Mouse (Mus musculus): ENCODE results near the gene Gm17359. TPM values are rescaled to one million over a fixed set of nuclear protein-coding genes. Genes with fewer than 3 reads are reported as not detected.

Gene Gm17359
- polyA plus RNA-seq, 1 experiment from 2014 or later, result 0.17 TPM

DNA sequence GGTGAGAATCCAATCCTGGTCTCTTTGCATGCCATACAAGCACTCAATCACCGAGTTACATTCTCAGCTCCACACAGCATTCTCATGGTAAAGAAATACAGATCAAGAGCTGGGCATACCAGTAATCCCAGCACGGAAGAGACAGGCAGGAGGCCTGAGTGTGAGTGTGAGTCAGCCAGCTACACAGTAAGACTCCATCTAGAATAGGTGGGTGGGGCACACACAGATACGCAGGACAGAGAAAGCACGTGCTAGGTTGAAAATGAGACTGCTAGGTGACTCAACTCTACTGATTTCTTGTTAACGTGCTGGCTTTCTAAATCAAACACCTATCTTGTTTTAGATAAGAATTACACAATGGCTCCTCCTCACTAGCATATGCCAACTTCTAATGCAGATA, 153.6 kb downstream of the Gm17359 start:
- no peak overlapping the region for H3K4me2 ChIP-seq (ENCODE audit: low read length)
- H3K27me3 ChIP-seq (replicated peaks; ENCODE audit: control insufficient read depth, insufficient read depth, low read length), result no peaks in the 10 kb centered on the region
- H3K4me3 ChIP-seq (ENCODE audit: low read depth, low read length), result no peak overlapping the region
- DNase-seq (ENCODE audit: low spot score) (no peak), ATAC-seq (no peak)
- 95% methylated on average over 5 of the region's 5 CpGs for WGBS
- peaks cover 61% of the 10 kb centered on the region for H3K36me3 ChIP-seq (ENCODE audit: control insufficient read depth, insufficient read depth, low read length)
- H3K9me3 ChIP-seq (replicated peaks; ENCODE audit: control insufficient read depth, low read length), result no peaks in the 10 kb centered on the region
- H3K27ac ChIP-seq (ENCODE audit: low read depth, low read length), result no peak overlapping the region
- no peaks in the 10 kb centered on the region for H3K4me1 ChIP-seq (ENCODE audit: control insufficient read depth, insufficient read depth, low read length)
- no peak overlapping the region for H3K9ac ChIP-seq (ENCODE audit: low read length)

DNA sequence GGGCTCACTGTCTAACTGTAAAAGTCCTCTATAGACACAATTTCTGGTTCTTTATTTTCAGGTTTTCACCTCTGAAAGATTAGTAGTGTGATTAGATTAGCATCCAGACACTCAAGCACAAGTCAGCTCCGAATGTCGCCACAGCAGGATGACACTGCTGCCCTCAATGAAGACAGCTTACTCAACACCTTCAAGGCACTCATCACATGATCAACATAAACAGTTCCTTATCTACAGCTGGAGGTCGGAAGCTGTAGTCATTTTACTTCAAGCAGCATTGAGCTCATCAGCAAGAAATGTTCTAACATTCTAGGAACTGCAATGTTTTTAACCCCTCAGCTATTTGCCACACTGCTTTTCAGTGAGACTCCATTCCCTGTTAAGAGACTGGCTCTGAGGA, 155.2 kb downstream of the Gm17359 start:
- ATAC-seq, result no peak
- no peaks in the 10 kb centered on the region for H3K27me3 ChIP-seq (replicated peaks; ENCODE audit: control insufficient read depth, insufficient read depth, low read length)
- no peak overlapping the region for H3K27ac ChIP-seq (ENCODE audit: low read depth, low read length)
- H3K9me3 ChIP-seq (replicated peaks; ENCODE audit: control insufficient read depth, low read length), result no peaks in the 10 kb centered on the region
- no peak overlapping the region for H3K9ac ChIP-seq (ENCODE audit: low read length)
- DNase-seq (ENCODE audit: low spot score), result no peak
- H3K4me3 ChIP-seq (ENCODE audit: low read depth, low read length), result no peak overlapping the region
- H3K4me1 ChIP-seq (ENCODE audit: control insufficient read depth, insufficient read depth, low read length), result no peaks in the 10 kb centered on the region
- peaks cover 55% of the 10 kb centered on the region for H3K36me3 ChIP-seq (ENCODE audit: control insufficient read depth, insufficient read depth, low read length)
- 92% methylated on average over 3 of the region's 3 CpGs for WGBS
- no peak overlapping the region for H3K4me2 ChIP-seq (ENCODE audit: low read length)

DNA sequence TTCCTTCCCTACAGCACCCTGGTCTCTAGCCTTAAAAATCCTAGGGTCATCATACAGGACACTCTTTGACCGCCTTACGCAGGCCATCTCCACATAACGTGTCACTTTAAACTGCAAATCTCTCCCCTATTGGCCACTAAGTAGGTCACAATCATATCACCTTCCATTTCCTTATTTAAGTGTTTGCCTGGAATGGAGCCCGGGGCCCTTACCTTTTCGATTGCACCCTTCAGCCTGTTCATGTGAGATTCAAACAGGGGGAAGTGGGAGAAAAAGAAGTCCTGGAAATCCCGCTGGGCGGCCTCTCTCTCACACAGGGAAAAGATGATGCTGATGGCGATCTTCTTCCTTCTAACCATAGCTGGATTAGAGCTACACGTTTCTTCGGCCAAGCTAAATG, 156.6 kb downstream of the Gm17359 start:
- no peak for DNase-seq (ENCODE audit: low spot score)
- Histone ChIP-seq H3K36me3 (ENCODE audit: control insufficient read depth, insufficient read depth, low read length) (peaks cover 41% of the 10 kb centered on the region), H3K27me3 (replicated peaks; ENCODE audit: control insufficient read depth, insufficient read depth, low read length) (no peaks in the 10 kb centered on the region), H3K4me1 (ENCODE audit: control insufficient read depth, insufficient read depth, low read length) (no peaks in the 10 kb centered on the region), H3K9me3 (replicated peaks; ENCODE audit: control insufficient read depth, low read length) (no peaks in the 10 kb centered on the region), H3K9ac (ENCODE audit: low read length) (no peak overlapping the region), H3K4me3 (ENCODE audit: low read depth, low read length) (no peak overlapping the region), H3K4me2 (ENCODE audit: low read length) (no peak overlapping the region), H3K27ac (ENCODE audit: low read depth, low read length) (no peak overlapping the region)
- no peak for ATAC-seq
- 96% methylated on average over 10 of the region's 10 CpGs for WGBS

DNA sequence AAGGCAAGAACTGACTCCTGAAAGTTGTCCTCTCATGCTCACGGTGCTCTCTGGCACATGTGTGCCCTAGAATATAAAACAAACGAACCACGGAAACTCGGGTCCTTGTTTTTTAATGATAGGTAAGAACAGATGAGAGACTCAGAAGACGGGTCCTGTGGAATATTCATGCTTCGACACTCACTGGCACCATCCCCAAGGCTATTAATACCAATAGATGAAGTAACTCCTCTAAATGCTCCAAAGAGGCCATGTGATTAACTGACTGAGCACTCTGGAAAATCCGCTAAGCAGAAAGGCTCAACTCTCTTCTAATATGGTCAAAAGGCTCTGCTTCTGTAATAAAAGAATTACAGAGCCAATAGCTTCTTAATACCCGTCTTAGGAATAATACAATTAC, 157.6 kb downstream of the Gm17359 start:
- no peaks in the 10 kb centered on the region for H3K27me3 ChIP-seq (replicated peaks; ENCODE audit: control insufficient read depth, insufficient read depth, low read length)
- H3K27ac ChIP-seq (ENCODE audit: low read depth, low read length), result no peak overlapping the region
- no peak overlapping the region for H3K9ac ChIP-seq (ENCODE audit: low read length)
- 76% methylated on average over 8 of the region's 8 CpGs for WGBS
- no peak overlapping the region for H3K4me2 ChIP-seq (ENCODE audit: low read length)
- DNase-seq (ENCODE audit: low spot score) (no peak), ATAC-seq (no peak)
- H3K4me1 ChIP-seq (ENCODE audit: control insufficient read depth, insufficient read depth, low read length), result no peaks in the 10 kb centered on the region
- no peak overlapping the region for H3K4me3 ChIP-seq (ENCODE audit: low read depth, low read length)
- H3K36me3 ChIP-seq (ENCODE audit: control insufficient read depth, insufficient read depth, low read length), result peaks cover 34% of the 10 kb centered on the region
- H3K9me3 ChIP-seq (replicated peaks; ENCODE audit: control insufficient read depth, low read length), result no peaks in the 10 kb centered on the region

DNA sequence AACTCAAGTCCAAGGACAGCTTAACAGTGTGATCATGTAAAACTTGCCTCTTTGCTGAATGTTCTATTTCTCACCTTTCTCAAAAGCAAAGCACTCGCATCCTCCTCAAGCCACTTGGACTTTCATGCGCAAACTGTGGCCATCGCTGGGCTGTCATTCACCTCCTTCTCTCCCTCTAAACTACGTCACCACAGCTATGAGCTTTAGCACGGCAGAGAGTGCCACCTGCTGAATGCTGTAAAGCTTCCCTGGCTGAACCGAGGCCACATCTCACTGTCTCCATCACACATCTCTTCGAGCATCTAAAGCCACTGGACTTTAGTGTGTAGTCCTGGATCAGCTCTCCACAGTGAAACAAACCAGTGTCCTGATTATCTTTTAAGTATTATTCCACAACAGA, 158.7 kb downstream of the Gm17359 start:
- no peak for ATAC-seq
- 81% methylated on average over 7 of the region's 7 CpGs for WGBS
- Histone ChIP-seq H3K9ac (ENCODE audit: low read length) (no peak overlapping the region), H3K27ac (ENCODE audit: low read depth, low read length) (no peak overlapping the region), H3K4me2 (ENCODE audit: low read length) (no peak overlapping the region), H3K9me3 (replicated peaks; ENCODE audit: control insufficient read depth, low read length) (no peaks in the 10 kb centered on the region), H3K27me3 (replicated peaks; ENCODE audit: control insufficient read depth, insufficient read depth, low read length) (no peaks in the 10 kb centered on the region), H3K4me1 (ENCODE audit: control insufficient read depth, insufficient read depth, low read length) (no peaks in the 10 kb centered on the region), H3K4me3 (ENCODE audit: low read depth, low read length) (no peak overlapping the region), H3K36me3 (ENCODE audit: control insufficient read depth, insufficient read depth, low read length) (peaks cover 37% of the 10 kb centered on the region)
- no peak for DNase-seq (ENCODE audit: low spot score)

DNA sequence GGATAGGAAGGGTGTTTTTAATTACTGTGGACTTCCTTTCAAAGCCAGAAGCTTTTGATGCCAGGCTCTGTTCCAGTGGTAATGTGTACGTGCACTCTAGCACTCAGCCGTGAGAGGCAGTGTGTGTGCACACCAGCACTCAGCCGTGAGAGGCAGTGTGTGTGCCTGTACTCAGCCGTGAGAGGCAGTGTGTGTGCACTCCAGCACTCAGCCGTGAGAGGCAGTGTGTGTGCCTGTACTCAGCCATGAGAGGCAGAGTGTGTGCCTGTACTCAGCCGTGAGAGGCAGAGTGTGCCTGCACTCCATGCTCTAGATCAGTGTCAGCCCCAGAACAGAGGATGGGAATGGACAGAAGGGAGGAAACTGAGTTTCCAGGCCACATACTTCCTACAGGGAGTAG, 160.2 kb downstream of the Gm17359 start:
- Histone ChIP-seq H3K36me3 (ENCODE audit: control insufficient read depth, insufficient read depth, low read length) (peaks cover 38% of the 10 kb centered on the region), H3K9me3 (replicated peaks; ENCODE audit: control insufficient read depth, low read length) (no peaks in the 10 kb centered on the region), H3K4me1 (ENCODE audit: control insufficient read depth, insufficient read depth, low read length) (no peaks in the 10 kb centered on the region), H3K9ac (ENCODE audit: low read length) (no peak overlapping the region), H3K27me3 (replicated peaks; ENCODE audit: control insufficient read depth, insufficient read depth, low read length) (no peaks in the 10 kb centered on the region), H3K27ac (ENCODE audit: low read depth, low read length) (no peak overlapping the region), H3K4me2 (ENCODE audit: low read length) (no peak overlapping the region), H3K4me3 (ENCODE audit: low read depth, low read length) (no peak overlapping the region)
- WGBS, result 80% methylated on average over 6 of the region's 6 CpGs
- ATAC-seq (no peak), DNase-seq (ENCODE audit: low spot score) (no peak)

DNA sequence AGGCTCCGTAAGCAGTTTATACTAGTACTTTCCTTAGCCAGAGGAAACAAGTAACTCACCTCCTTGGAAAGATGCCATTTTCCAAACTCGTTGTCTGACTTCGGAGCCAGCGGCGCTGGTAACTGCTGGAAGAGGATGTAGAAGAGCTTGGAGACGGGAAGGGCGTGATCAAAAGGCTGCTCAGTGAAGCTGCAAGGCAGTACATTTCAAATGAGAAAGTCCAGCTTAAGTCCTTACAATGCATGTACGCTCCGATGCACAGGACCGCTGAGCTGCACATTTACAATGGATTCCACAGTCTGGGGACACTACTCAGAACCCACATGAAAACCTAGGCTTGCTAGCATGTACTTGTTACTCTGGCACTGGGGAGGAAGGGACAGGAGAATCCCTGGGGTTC, 163.8 kb downstream of the Gm17359 start:
- no peaks in the 10 kb centered on the region for H3K27me3 ChIP-seq (replicated peaks; ENCODE audit: control insufficient read depth, insufficient read depth, low read length)
- H3K9me3 ChIP-seq (replicated peaks; ENCODE audit: control insufficient read depth, low read length), result no peaks in the 10 kb centered on the region
- H3K36me3 ChIP-seq (ENCODE audit: control insufficient read depth, insufficient read depth, low read length), result peaks cover 16% of the 10 kb centered on the region
- H3K4me3 ChIP-seq (ENCODE audit: low read depth, low read length), result no peak overlapping the region
- DNase-seq (ENCODE audit: low spot score), result peak; percentile 56
- peak; percentile 75 for ATAC-seq
- 9% methylated on average over 10 of the region's 10 CpGs for WGBS
- no peak overlapping the region for H3K9ac ChIP-seq (ENCODE audit: low read length)
- H3K4me1 ChIP-seq (ENCODE audit: control insufficient read depth, insufficient read depth, low read length), result no peaks in the 10 kb centered on the region
- no peak overlapping the region for H3K4me2 ChIP-seq (ENCODE audit: low read length)
- no peak overlapping the region for H3K27ac ChIP-seq (ENCODE audit: low read depth, low read length)

DNA sequence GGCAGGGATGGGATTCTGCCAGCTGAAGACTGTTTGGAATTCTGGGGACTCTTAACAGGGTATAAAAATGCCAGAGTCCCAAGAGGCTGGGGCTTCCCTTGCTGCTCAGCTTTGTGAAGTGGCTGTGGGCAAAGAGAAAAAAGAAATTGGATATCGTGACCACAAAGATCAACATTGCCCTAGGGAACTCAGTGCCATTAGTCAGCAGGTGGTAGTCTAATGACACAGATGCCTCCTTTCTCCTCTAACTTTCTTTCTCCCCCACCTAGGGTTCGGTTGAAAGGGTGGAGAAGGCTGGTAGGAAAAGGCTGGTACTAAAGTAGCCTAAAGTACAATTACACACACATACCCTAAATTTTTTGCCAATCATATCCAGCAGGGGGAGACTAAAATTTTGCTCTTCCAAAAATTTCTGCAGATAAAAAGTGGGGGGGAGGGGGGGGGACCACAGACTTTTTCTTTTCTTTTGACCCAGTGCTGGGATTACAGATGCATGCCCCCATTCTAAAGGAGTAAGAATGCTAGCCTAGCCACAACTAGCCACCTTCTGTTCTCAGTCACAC, 164.8 kb downstream of the Gm17359 start:
- H3K36me3 ChIP-seq (ENCODE audit: control insufficient read depth, insufficient read depth, low read length), result peaks cover 11% of the 10 kb centered on the region; the same call in 1 of the 2 replicates

More for the DNA sequence above, 164.8 kb downstream of the Gm17359 start:
- Histone ChIP-seq H3K4me3 (ENCODE audit: low read depth, low read length) (no peak overlapping the region), H3K9me3 (replicated peaks; ENCODE audit: control insufficient read depth, low read length) (no peaks in the 10 kb centered on the region), H3K27me3 (replicated peaks; ENCODE audit: control insufficient read depth, insufficient read depth, low read length) (no peaks in the 10 kb centered on the region), H3K4me1 (ENCODE audit: control insufficient read depth, insufficient read depth, low read length) (no peaks in the 10 kb centered on the region), H3K9ac (ENCODE audit: low read length) (no peak overlapping the region), H3K4me2 (ENCODE audit: low read length) (no peak overlapping the region), H3K27ac (ENCODE audit: low read depth, low read length) (no peak overlapping the region)
- no peak for DNase-seq (ENCODE audit: low spot score)
- ATAC-seq, result no peak
- WGBS, result 75% methylated on average over 2 of the region's 2 CpGs
